Mouse (Mus musculus) embryonic fibroblast, embryonic 13.5 days (primary cell): ENCODE measurements at regions not wholly inside any gene's neighbourhood (a gene's known extent, or its start where the extent isn't known, plus 50 kb on each side); places are given as distances from the start of the nearest gene placed in this dataset.

Source experiments
- CTCF ChIP-seq: IDR thresholded peaks from 2 replicates; pipeline ENCODE4 v1.5.1; 2011; ENCODE audit warnings: mild to moderate bottlenecking, control low read depth, low read length, moderate library complexity, borderline replicate concordance; ENCODE audit not compliant: insufficient read depth
- POLR2A ChIP-seq: IDR thresholded peaks from 2 replicates; pipeline ENCODE4 v1.6.1; 2011; ENCODE audit warnings: low read depth, mild to moderate bottlenecking, control low read depth, low read length, moderate library complexity

GRCm38 (mm10) chr16:9165763-9166310 lies 335.9 kb downstream of the 1810013L24Rik start:
- TF ChIP-seq POLR2A (no peak), CTCF (no peak)
